Mouse (Mus musculus) midbrain, embryonic 12.5 days (tissue): Measurements from ENCODE around the gene Capn5. TPM values are rescaled to one million over a fixed set of nuclear protein-coding genes. Genes with fewer than 3 reads are reported as not detected.
A peak's percentile ranks its signal among the peaks of the same experiment; 100 is the strongest.

Experiments
- ATAC-seq: fragments of 200-750 bp; cut with Nextera tagmentation; 2 replicates; pipeline ENCODE4 v1.8.0; 2017; ENCODE audit warnings: low read depth, moderate TSS enrichment, moderate library complexity; ENCODE audit not compliant: low FRiP score
- H3K27ac ChIP-seq: fragments of 300-500 bp; sonication (generic); replicated peaks from 2 replicates; pipeline ENCODE4 v1.5.1; 2016; ENCODE audit warnings: mild to moderate bottlenecking
- H3K27me3 ChIP-seq: fragments of 300-500 bp; sonication (generic); 2 replicates; pipeline ENCODE4 v1.6.1; 2016; ENCODE audit warnings: mild to moderate bottlenecking
- H3K36me3 ChIP-seq: fragments of 300-500 bp; sonication (generic); 2 replicates; pipeline ENCODE4 v1.6.1; 2016
- H3K4me1 ChIP-seq: fragments of 300-500 bp; sonication (generic); 2 replicates; pipeline ENCODE4 v1.6.1; 2016
- H3K4me2 ChIP-seq: fragments of 300-500 bp; sonication (generic); replicated peaks from 2 replicates; pipeline ENCODE4 v1.6.1; 2016; ENCODE audit warnings: mild to moderate bottlenecking, moderate library complexity
- H3K4me3 ChIP-seq: fragments of 300-500 bp; sonication (generic); 2 replicates; pipeline ENCODE4 v1.5.1; 2016; ENCODE audit warnings: mild to moderate bottlenecking
- H3K9ac ChIP-seq: fragments of 300-500 bp; sonication (generic); replicated peaks from 2 replicates; pipeline ENCODE4 v1.6.1; 2016; ENCODE audit warnings: mild to moderate bottlenecking, moderate library complexity
- H3K9me3 ChIP-seq: fragments of 300-500 bp; sonication (generic); 2 replicates; pipeline ENCODE4 v1.6.1; 2016; ENCODE audit warnings: mild to moderate bottlenecking
- WGBS: fragments of 180-500 bp; shearing (Covaris S2); methylation state at CpG from one replicate; pipeline ENCODE4 v1.1.7; 2016; 5-methylcytosine and 5-hydroxymethylcytosine counted together
- polyA plus RNA-seq: library from polyadenylated mRNA; unstranded; fragments of >200 nt; fragmentation: Nextera tagmentation; extraction: Ambion mirVana; gene quantifications from 2 replicates; pipeline ENCODE4 v1.2.1, GENCODE M21; 2016

Capn5 gene
- polyA plus RNA-seq, 1 experiment from 2014 or later, result 7.2 TPM

- Histone ChIP-seq H3K4me3 (no peak overlapping the region), H3K9me3 (no peaks in the 10 kb centered on the region), H3K36me3 (peaks cover 9% of the 10 kb centered on the region), H3K27me3 (no peaks in the 10 kb centered on the region), H3K9ac (no peak overlapping the region), H3K4me2 (no peak overlapping the region), H3K27ac (no peak overlapping the region), H3K4me1 (no peaks in the 10 kb centered on the region)
- peak; percentile 53; the same call in 1 of the 2 replicates for ATAC-seq
- WGBS, result 28% methylated on average over 5 of the region's 5 CpGs
These were observed 106.5 kb downstream of the Capn5 start for GRCm38 (mm10) chr7:98071620-98072019.

Other genes with a start within 250 kb of the Capn5 start
- gene Myo7a, start 58.8 kb downstream of the Capn5 start, polyA plus RNA-seq, result 20.6 and 21.6 TPM in 2 replicates
- 0.13 TPM in 1 of 2 replicates, not detected in the other for gene Omp, start 32.8 kb downstream of the Capn5 start, polyA plus RNA-seq
- not detected in 2 replicates for gene B3gnt6, start 21.2 kb upstream of the Capn5 start, polyA plus RNA-seq
- gene Acer3, start 142.9 kb upstream of the Capn5 start, polyA plus RNA-seq, result 16.0 and 16.5 TPM in 2 replicates
- gene Tsku, start 183.1 kb upstream of the Capn5 start, polyA plus RNA-seq, result 6.8 and 9.1 TPM in 2 replicates